Mouse (Mus musculus) G1E (cell line): Measurements from ENCODE around the gene Gm9887.

Experiments
- CTCF ChIP-seq: IDR thresholded peaks from 2 replicates; pipeline ENCODE4 v1.5.1; 2012; ENCODE audit warnings: low read depth, low read length, inconsistent platforms, mixed read lengths
- GATA1 ChIP-seq: IDR thresholded peaks from 2 replicates; pipeline ENCODE4 v1.6.1; 2012; ENCODE audit warnings: borderline replicate concordance, low read length, inconsistent platforms, mixed read lengths
- POLR2AphosphoS5 ChIP-seq: IDR thresholded peaks from 2 replicates; pipeline ENCODE4 v1.6.1; 2012; ENCODE audit warnings: low read depth, low read length, inconsistent platforms; ENCODE audit not compliant: insufficient replicate concordance
- TAL1 ChIP-seq: conservative IDR thresholded peaks from 2 replicates; pipeline ENCODE4 v1.6.1; 2012; ENCODE audit warnings: low read depth, low read length, inconsistent platforms, mixed read lengths

- TF ChIP-seq CTCF, result no peak
- no peak for TF ChIP-seq TAL1
- TF ChIP-seq POLR2AphosphoS5, result no peak
- no peak for TF ChIP-seq GATA1
Observed at GRCm38 (mm10) chr12:69384606-69385005, 12.3 kb upstream of the Gm9887 start.
